Mouse (Mus musculus) thymus, adult 2 months (tissue): ENCODE results near the gene Tpra1. TPM values are rescaled to one million over a fixed set of nuclear protein-coding genes. Genes with fewer than 3 reads are reported as not detected.

Experiments
- DNase-seq: peaks from one replicate; pipeline ENCODE4 v3.0.0; 2021
- H3K27ac ChIP-seq: fragments of 200-500 bp; 2 replicates; pipeline ENCODE4 v1.5.1; 2012; ENCODE audit warnings: low read length, control low read depth; ENCODE audit not compliant: control insufficient read depth, insufficient read depth
- H3K27me3 ChIP-seq: fragments of 200-500 bp; 2 replicates; pipeline ENCODE4 v1.6.1; 2012; ENCODE audit warnings: mild to moderate bottlenecking, low read length, moderate library complexity, mixed read lengths; ENCODE audit not compliant: control insufficient read depth, insufficient read depth
- H3K36me3 ChIP-seq: fragments of 200-500 bp; 2 replicates; pipeline ENCODE4 v1.6.1; 2012; ENCODE audit warnings: mild to moderate bottlenecking, low read length, moderate library complexity; ENCODE audit not compliant: control insufficient read depth, insufficient read depth
- H3K4me1 ChIP-seq: fragments of 200-500 bp; replicated peaks from 2 replicates; pipeline ENCODE4 v1.6.1; 2012; ENCODE audit warnings: low read length; ENCODE audit not compliant: control insufficient read depth, insufficient read depth
- H3K4me3 ChIP-seq: fragments of 200-500 bp; 2 replicates; pipeline ENCODE4 v1.5.1; 2012; ENCODE audit warnings: mild to moderate bottlenecking, low read length, control low read depth, moderate library complexity; ENCODE audit not compliant: control insufficient read depth, insufficient read depth
- CTCF ChIP-seq: fragments of 200-500 bp; IDR thresholded peaks from 2 replicates; pipeline ENCODE4 v1.5.1; 2012; ENCODE audit warnings: mild to moderate bottlenecking, control low read depth, low read length, moderate library complexity, borderline replicate concordance; ENCODE audit not compliant: control insufficient read depth, poor library complexity, insufficient read depth; ENCODE audit errors: extremely low read depth
- POLR2A ChIP-seq: fragments of 200-500 bp; IDR thresholded peaks from 2 replicates; pipeline ENCODE4 v1.6.1; 2012; ENCODE audit warnings: mild to moderate bottlenecking, low read length, control low read depth, moderate library complexity; ENCODE audit not compliant: control insufficient read depth, poor library complexity, insufficient read depth; ENCODE audit errors: extremely low read depth
- WGBS: fragments of 180-500 bp; shearing (Covaris S2); methylation state at CpG from one replicate; pipeline ENCODE4 v1.1.7; 2018; 5-methylcytosine and 5-hydroxymethylcytosine counted together
- polyA plus RNA-seq: library from polyadenylated mRNA; depleted of rRNA; stranded (reverse); fragments of >200 nt; gene quantifications from 2 replicates; pipeline ENCODE4 v1.2.3, GENCODE M21; 2012

Gene Tpra1
- polyA plus RNA-seq, 1 experiment = 366 TPM

GRCm38 (mm10) chr6:88886417-88886967 lies 15.6 kb upstream of the Tpra1 start:
- WGBS = 10% methylated on average over 2 of the region's 2 CpGs
- Histone ChIP-seq H3K4me3 (no peak overlapping the region), H3K27me3 (no peaks in the 10 kb centered on the region), H3K4me1 (peaks cover 23% of the 10 kb centered on the region), H3K36me3 (peaks cover 72% of the 10 kb centered on the region), H3K27ac (peak overlapping the region; percentile 86)
- peak; percentile 82 for DNase-seq
- TF ChIP-seq CTCF (no peak), POLR2A (no peak)

- Histone ChIP-seq H3K27me3 (no peaks in the 10 kb centered on the region), H3K4me1 (peaks cover 23% of the 10 kb centered on the region), H3K4me3 (no peak overlapping the region), H3K27ac (no peak overlapping the region), H3K36me3 (peaks cover 67% of the 10 kb centered on the region)
- 98% methylated on average over 13 of the region's 13 CpGs for WGBS
- TF ChIP-seq POLR2A (no peak), CTCF (no peak)
- no peak for DNase-seq
Measured at GRCm38 (mm10) chr6:88889410-88890042, 12.5 kb upstream of the Tpra1 start.

- Histone ChIP-seq H3K27ac (no peak overlapping the region), H3K4me1 (peaks cover 20% of the 10 kb centered on the region), H3K36me3 (peaks cover 54% of the 10 kb centered on the region), H3K4me3 (no peak overlapping the region), H3K27me3 (no peaks in the 10 kb centered on the region)
- TF ChIP-seq CTCF (no peak), POLR2A (no peak)
- DNase-seq = no peak
- WGBS = 93% methylated on average over 7 of the region's 7 CpGs
Measured at GRCm38 (mm10) chr6:88890832-88891231, 11.2 kb upstream of the Tpra1 start.

- Histone ChIP-seq H3K4me3 (no peak overlapping the region), H3K4me1 (peaks cover 4% of the 10 kb centered on the region), H3K27me3 (no peaks in the 10 kb centered on the region), H3K27ac (no peak overlapping the region), H3K36me3 (peaks cover 41% of the 10 kb centered on the region)
- peak; percentile 79; the same call in 1 of the 2 replicates for TF ChIP-seq CTCF
- no peak for TF ChIP-seq POLR2A
- WGBS = 67% methylated on average over 5 of the region's 5 CpGs
- DNase-seq = peak; percentile 67
Measured at GRCm38 (mm10) chr6:88893559-88893958, 8.5 kb upstream of the Tpra1 start.

GRCm38 (mm10) chr6:88895943-88896342 lies 6.1 kb upstream of the Tpra1 start:
- peaks cover 20% of the 10 kb centered on the region for H3K36me3 ChIP-seq

GRCm38 (mm10) chr6:88897246-88897645 lies 4.8 kb upstream of the Tpra1 start:
- H3K4me1 ChIP-seq = peaks cover 19% of the 10 kb centered on the region
- no peak overlapping the region for H3K4me3 ChIP-seq
- H3K27me3 ChIP-seq = no peaks in the 10 kb centered on the region
- H3K36me3 ChIP-seq = peaks cover 7% of the 10 kb centered on the region; the same call in 1 of the 2 replicates
- no peak for DNase-seq
- no peak overlapping the region for H3K27ac ChIP-seq
- 94% methylated on average over 7 of the region's 7 CpGs for WGBS
- TF ChIP-seq POLR2A = no peak
- no peak for TF ChIP-seq CTCF

More at GRCm38 (mm10) chr6:88895943-88896342, 6.1 kb upstream of the Tpra1 start:
- H3K27me3 ChIP-seq = no peaks in the 10 kb centered on the region
- no peak for DNase-seq
- no peak for TF ChIP-seq CTCF
- no peak for TF ChIP-seq POLR2A
- H3K4me3 ChIP-seq = no peak overlapping the region
- H3K27ac ChIP-seq = no peak overlapping the region
- peaks cover 11% of the 10 kb centered on the region for H3K4me1 ChIP-seq
- WGBS = 94% methylated on average over 6 of the region's 6 CpGs

- peak; percentile 96 for DNase-seq
- Histone ChIP-seq H3K4me3 (peak within 1 kb of the TSS; percentile 94), H3K27me3 (no peaks in the 10 kb centered on the region), H3K4me1 (peaks cover 28% of the 10 kb centered on the region), H3K36me3 (no peaks in the 10 kb centered on the region; the same call in 1 of the 2 replicates), H3K27ac (peak within 1 kb of the TSS; percentile 68)
- 0% methylated on average over 33 of the region's 33 CpGs for WGBS
- TF ChIP-seq CTCF (0 out of 2 replicates have a peak, but pooled peaks have one; percentile 2), POLR2A (peak; percentile 63)
Measured at GRCm38 (mm10) chr6:88898534-88899048, 3.5 kb upstream of the Tpra1 start, which contains the start of gene Mcm2. Gene Mcm2, minus strand, starts transcription at chr6:88898780.
